Mouse (Mus musculus) spleen, postnatal 36 days (tissue): ENCODE measurements around the gene Olfr884.

Experiments used
- DNase-seq, 2 experiments: peaks; one replicate each; pipeline ENCODE4 v3.0.0; 2022; ENCODE audit warnings: low spot score in 2 of 2, mixed read lengths in 1 of 2

Gene Olfr884

GRCm38 (mm10) chr9:38046255-38046654 lies at the start of gene Olfr884:
Gene Olfr884, plus strand, starts transcription at chr9:38046555.
- no peak for DNase-seq

GRCm38 (mm10) chr9:37998581-37999204 lies 47.7 kb upstream of the Olfr884 start:
- DNase-seq = no peak

- no peak for DNase-seq
These were observed 46.3 kb upstream of the Olfr884 start for GRCm38 (mm10) chr9:38000021-38000420.

DNA sequence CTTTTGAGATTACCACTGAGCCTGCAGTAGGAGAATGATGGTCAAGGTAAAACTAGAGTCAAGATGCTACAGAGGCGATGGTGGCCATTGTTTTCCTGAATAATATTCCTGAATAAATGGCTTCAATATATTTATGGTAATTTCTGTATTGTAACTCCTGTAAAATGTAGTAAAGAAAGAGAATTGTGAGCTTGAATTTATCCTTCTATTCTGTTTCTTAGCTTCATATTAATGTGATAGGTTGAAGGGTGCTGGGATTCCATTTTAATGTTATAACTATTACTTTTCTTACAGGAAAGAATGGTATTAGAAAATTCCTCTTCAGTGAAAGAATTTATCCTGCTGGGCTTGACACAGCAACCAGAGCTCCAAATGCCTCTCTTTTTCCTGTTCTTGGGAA lies 20.8 kb upstream of the Olfr884 start, which contains the start of gene Olfr883:
Gene Olfr883, plus strand, starts transcription at position 301 of the 400 bp plus-strand sequence.
- no peak for DNase-seq

GRCm38 (mm10) chr9:38061022-38061421 lies 14.7 kb downstream of the Olfr884 start, which contains the start of gene Olfr885:
Gene Olfr885, plus strand, starts transcription at chr9:38061322.
- no peak for DNase-seq

DNA sequence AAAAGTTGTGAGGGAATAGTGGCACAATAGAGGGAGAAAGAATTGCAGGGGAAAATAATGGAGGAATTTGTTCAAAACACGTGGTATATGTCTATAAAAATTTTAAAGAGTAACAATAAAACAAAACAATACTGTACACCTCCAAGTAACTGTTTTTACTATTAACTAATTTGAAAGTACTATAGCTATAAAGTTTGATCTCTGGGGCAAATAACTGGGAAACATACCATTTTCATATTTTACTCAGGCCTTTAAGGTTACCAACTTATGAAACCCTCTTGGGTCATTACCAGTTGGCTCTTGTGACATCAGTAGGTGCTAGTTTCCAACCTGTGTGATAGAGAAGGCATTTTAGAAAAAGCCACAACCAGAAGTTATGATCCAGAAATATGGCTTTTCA lies 37.4 kb downstream of the Olfr884 start, which contains the start of gene Olfr887:
Gene Olfr887, plus strand, starts transcription at position 301 of the 400 bp plus-strand sequence.
- no peak for DNase-seq
